Mouse (Mus musculus): ENCODE data around the gene Midn. TPM values are rescaled to one million over a fixed set of nuclear protein-coding genes. Genes with fewer than 3 reads are reported as not detected.
A peak's percentile ranks its signal among the peaks of the same experiment; 100 is the strongest.
"Not testable (repeated sequence)": the region's sequence is repeated elsewhere in the genome, so short reads cannot be mapped to it uniquely, and the experiment has no call there.

Midn gene
- polyA plus RNA-seq, 1 experiment from 2014 or later, result 18.6 TPM

DNA sequence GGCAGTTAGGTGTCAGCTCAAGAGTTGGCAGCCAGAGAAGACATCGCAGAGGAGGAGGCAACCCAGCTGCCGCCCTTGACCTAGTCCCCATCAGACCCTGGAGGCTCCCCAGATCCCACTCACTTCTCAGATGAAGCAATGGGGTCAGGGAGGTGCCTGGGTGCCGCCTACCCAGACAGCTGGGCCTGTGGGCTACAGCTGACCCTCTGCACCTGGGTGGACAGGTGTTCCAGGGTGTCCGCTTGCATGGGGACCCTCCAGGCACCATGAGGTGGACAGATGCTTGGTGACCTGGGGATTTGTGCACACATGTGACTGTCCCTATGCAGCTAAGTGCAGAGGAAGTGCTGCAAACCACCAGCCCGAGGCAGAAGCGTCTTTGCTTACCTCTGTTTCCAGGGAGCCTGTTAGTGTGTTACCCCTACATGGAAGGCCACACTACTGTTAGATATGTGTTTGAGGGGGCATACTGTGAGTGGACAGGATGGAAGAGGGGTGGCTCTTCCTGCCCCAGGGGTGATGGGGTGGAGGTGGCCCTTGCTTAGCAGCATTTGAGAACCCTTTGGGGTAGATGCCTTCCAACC lies 14.7 kb downstream of the Midn start:
- WGBS, result 55% methylated on average over 6 of the region's 6 CpGs
- DNase-seq (ENCODE audit: low spot score) (no peak), ATAC-seq (replicated peaks; ENCODE audit: low FRiP score, low read depth) (no peak)
- Histone ChIP-seq H3K36me3 (ENCODE audit: insufficient read depth, low read length) (no peaks in the 10 kb centered on the region), H3K9me3 (replicated peaks; ENCODE audit: low read length) (no peaks in the 10 kb centered on the region), H3K4me2 (ENCODE audit: low read length) (no peak overlapping the region), H3K27ac (peak overlapping the region; percentile 98; the same call in 1 of the 2 replicates), H3K27me3 (ENCODE audit: insufficient read depth, low read length) (no peaks in the 10 kb centered on the region), H3K4me3 (replicated peaks; ENCODE audit: low read depth, low read length) (no peak overlapping the region), H3K4me1 (replicated peaks; ENCODE audit: insufficient read depth, low read length) (peaks cover 63% of the 10 kb centered on the region), H3K9ac (ENCODE audit: low read depth, low read length) (0 out of 2 replicates have a peak overlapping the region, but pooled peaks have one; percentile 23)
- no peak for TF ChIP-seq CTCF (IDR thresholded peaks at IDR 0.05; ENCODE audit: low read depth)

- TF ChIP-seq CTCF (IDR thresholded peaks at IDR 0.05; ENCODE audit: low read depth), result no peak
- 0 out of 2 replicates have a peak overlapping the region, but pooled peaks have one; percentile 93 for H3K4me2 ChIP-seq (ENCODE audit: low read length)
- DNase-seq (ENCODE audit: low spot score), result peak; percentile 45
- no peak for ATAC-seq (replicated peaks; ENCODE audit: low FRiP score, low read depth)
- H3K27me3 ChIP-seq (ENCODE audit: insufficient read depth, low read length), result no peaks in the 10 kb centered on the region
- no peak overlapping the region for H3K9ac ChIP-seq (ENCODE audit: low read depth, low read length)
- no peaks in the 10 kb centered on the region for H3K36me3 ChIP-seq (ENCODE audit: insufficient read depth, low read length)
- peaks cover 57% of the 10 kb centered on the region for H3K4me1 ChIP-seq (replicated peaks; ENCODE audit: insufficient read depth, low read length)
- WGBS, result 70% methylated on average over 8 of the region's 8 CpGs
- no peak overlapping the region for H3K4me3 ChIP-seq (replicated peaks; ENCODE audit: low read depth, low read length)
- H3K9me3 ChIP-seq (replicated peaks; ENCODE audit: low read length), result no peaks in the 10 kb centered on the region
- H3K27ac ChIP-seq, result peak overlapping the region; percentile 65; the same call in 1 of the 2 replicates
Measured at GRCm38 (mm10) chr10:80163721-80164120, 15.6 kb downstream of the Midn start.

GRCm38 (mm10) chr10:80164161-80164997 lies 16.3 kb downstream of the Midn start:
- H3K27me3 ChIP-seq (ENCODE audit: insufficient read depth, low read length), result no peaks in the 10 kb centered on the region
- no peak; the same call in 1 of the 2 replicates for ATAC-seq (replicated peaks; ENCODE audit: low FRiP score, low read depth)
- H3K27ac ChIP-seq, result peak overlapping the region; percentile 65
- 0 out of 2 replicates have a peak, but pooled peaks cover 2% of the 10 kb centered on the region for H3K36me3 ChIP-seq (ENCODE audit: insufficient read depth, low read length)
- H3K9me3 ChIP-seq (replicated peaks; ENCODE audit: low read length), result no peaks in the 10 kb centered on the region
- 8% methylated on average over 44 of the region's 44 CpGs for WGBS
- peak overlapping the region; percentile 93 for H3K4me2 ChIP-seq (ENCODE audit: low read length)
- H3K9ac ChIP-seq (ENCODE audit: low read depth, low read length), result peak overlapping the region; percentile 53
- no peak for DNase-seq (ENCODE audit: low spot score)
- peak overlapping the region; percentile 33 for H3K4me3 ChIP-seq (replicated peaks; ENCODE audit: low read depth, low read length)
- no peak for TF ChIP-seq CTCF (IDR thresholded peaks at IDR 0.05; ENCODE audit: low read depth)
- H3K4me1 ChIP-seq (replicated peaks; ENCODE audit: insufficient read depth, low read length), result peaks cover 57% of the 10 kb centered on the region

DNA sequence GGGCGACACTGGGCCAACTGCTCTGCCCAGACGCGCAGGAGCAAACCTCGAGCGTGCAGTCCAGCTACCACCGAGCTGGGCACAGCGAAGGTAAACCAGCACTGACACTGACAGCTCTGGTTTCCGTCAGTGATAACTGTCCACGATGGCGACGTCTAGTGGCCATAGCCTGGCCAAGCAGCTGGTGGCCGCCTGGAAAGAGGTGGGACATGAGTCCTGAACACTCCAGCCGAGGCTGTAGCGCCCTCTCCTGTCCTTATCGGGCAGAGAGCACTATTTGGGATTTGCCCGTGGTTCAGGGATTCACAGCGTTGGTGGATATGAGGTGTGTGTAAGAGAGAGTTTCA lies 16.9 kb downstream of the Midn start:
- DNase-seq (ENCODE audit: low spot score) (peak; percentile 97), ATAC-seq (replicated peaks; ENCODE audit: low FRiP score, low read depth) (peak; percentile 3)
- H3K9me3 ChIP-seq (replicated peaks; ENCODE audit: low read length), result no peaks in the 10 kb centered on the region
- peaks cover 8% of the 10 kb centered on the region for H3K36me3 ChIP-seq (ENCODE audit: insufficient read depth, low read length)
- H3K4me2 ChIP-seq (ENCODE audit: low read length), result peak overlapping the region; percentile 93
- peak overlapping the region; percentile 33 for H3K4me3 ChIP-seq (replicated peaks; ENCODE audit: low read depth, low read length)
- peak; percentile 100 for TF ChIP-seq CTCF (IDR thresholded peaks at IDR 0.05; ENCODE audit: low read depth)
- H3K9ac ChIP-seq (ENCODE audit: low read depth, low read length), result peak overlapping the region; percentile 53
- no peaks in the 10 kb centered on the region for H3K27me3 ChIP-seq (ENCODE audit: insufficient read depth, low read length)
- WGBS, result under 1% methylated on average over 17 of the region's 17 CpGs
- peak overlapping the region; percentile 65 for H3K27ac ChIP-seq
- H3K4me1 ChIP-seq (replicated peaks; ENCODE audit: insufficient read depth, low read length), result peaks cover 56% of the 10 kb centered on the region

DNA sequence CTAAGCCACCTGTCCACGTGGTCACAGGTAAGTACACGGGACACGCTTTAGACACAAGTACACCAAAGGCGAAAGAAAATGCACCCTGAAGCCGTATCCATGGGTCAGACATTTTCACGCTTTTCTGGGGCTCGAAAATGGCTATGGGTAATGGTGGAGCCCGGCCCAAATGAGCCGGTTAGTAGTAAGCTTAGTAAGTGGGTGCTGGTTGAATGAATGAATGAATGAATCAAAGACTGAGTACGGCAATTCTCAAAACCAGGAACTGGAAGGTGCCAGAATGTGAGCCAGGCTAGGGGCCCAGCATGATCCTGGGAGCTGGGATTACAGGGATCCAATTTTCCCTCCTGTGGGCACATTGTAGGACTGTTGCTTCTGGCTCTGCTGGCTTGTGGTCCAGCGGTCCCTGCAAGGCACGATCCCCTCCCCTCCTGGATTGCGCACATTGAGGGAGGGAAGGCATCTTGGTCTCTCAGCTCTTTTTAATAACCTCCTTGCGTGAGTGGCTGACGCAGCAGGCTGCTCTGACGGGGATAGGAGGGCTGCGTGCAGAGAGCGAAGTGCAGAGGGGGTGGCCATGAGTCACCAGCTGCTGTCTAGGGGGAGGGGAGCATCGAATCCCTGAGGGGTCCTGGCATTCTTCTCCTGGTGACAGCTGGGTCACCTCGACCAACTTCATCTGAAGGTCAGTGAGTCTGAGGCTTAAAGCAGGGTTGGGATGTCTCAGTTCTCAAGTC lies 17.5 kb downstream of the Midn start, which contains the start of gene Cirbp:
Gene Cirbp (plus strand): TSS at position 594 of the 737 bp plus-strand sequence.
- Histone ChIP-seq H3K4me2 (ENCODE audit: low read length) (peak within 1 kb of the TSS; percentile 93), H3K36me3 (ENCODE audit: insufficient read depth, low read length) (peaks cover 13% of the 10 kb centered on the region), H3K9ac (ENCODE audit: low read depth, low read length) (peak within 1 kb of the TSS; percentile 53), H3K9me3 (replicated peaks; ENCODE audit: low read length) (no peaks in the 10 kb centered on the region), H3K27ac (peak within 1 kb of the TSS; percentile 79), H3K27me3 (ENCODE audit: insufficient read depth, low read length) (no peaks in the 10 kb centered on the region), H3K4me3 (replicated peaks; ENCODE audit: low read depth, low read length) (peak within 1 kb of the TSS; percentile 33), H3K4me1 (replicated peaks; ENCODE audit: insufficient read depth, low read length) (peaks cover 51% of the 10 kb centered on the region)
- DNase-seq (ENCODE audit: low spot score), result peak; percentile 64
- no peak for TF ChIP-seq CTCF (IDR thresholded peaks at IDR 0.05; ENCODE audit: low read depth)
- WGBS, result 15% methylated on average over 20 of the region's 20 CpGs
- ATAC-seq (replicated peaks; ENCODE audit: low FRiP score, low read depth), result no peak

DNA sequence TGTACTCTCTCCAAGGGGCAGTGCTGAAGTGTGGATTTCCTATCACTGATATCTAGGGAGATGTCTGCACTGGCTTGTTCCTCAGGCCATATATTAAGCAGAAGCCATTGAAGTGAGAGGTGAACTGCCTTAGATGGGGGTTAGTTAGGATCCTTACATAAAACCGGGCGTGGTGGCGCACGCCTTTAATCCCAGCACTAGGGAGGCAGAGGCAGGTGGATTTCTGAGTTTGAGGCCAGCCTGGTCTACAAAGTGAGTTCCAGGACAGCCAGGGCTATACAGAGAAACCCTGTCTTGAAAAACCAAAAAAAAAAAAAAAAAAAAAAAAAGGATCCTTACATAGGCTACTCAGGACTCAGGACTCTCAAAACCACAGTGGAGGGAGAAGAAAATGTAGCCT lies 18.1 kb downstream of the Midn start:
- peak overlapping the region; percentile 31; the same call in 1 of the 2 replicates for H3K27ac ChIP-seq
- not testable (repeated sequence) for ATAC-seq (replicated peaks; ENCODE audit: low FRiP score, low read depth); H3K4me2 ChIP-seq (ENCODE audit: low read length); H3K27me3 ChIP-seq (ENCODE audit: insufficient read depth, low read length); H3K9ac ChIP-seq (ENCODE audit: low read depth, low read length); H3K9me3 ChIP-seq (replicated peaks; ENCODE audit: low read length); DNase-seq (ENCODE audit: low spot score); H3K4me3 ChIP-seq (replicated peaks; ENCODE audit: low read depth, low read length)
- WGBS, result 84% methylated on average over 4 of the region's 4 CpGs
- H3K36me3 ChIP-seq (ENCODE audit: insufficient read depth, low read length), result peaks cover 19% of the 10 kb centered on the region
- peaks cover 45% of the 10 kb centered on the region for H3K4me1 ChIP-seq (replicated peaks; ENCODE audit: insufficient read depth, low read length)

All from kidney, postnatal 0 days (tissue).